Mouse (Mus musculus): ENCODE data around the gene Il1f6.
A peak's percentile ranks its signal among the peaks of the same experiment; 100 is the strongest.
"Not testable (repeated sequence)": the region's sequence is repeated elsewhere in the genome, so short reads cannot be mapped to it uniquely, and the experiment has no call there.

Il1f6 gene

DNA sequence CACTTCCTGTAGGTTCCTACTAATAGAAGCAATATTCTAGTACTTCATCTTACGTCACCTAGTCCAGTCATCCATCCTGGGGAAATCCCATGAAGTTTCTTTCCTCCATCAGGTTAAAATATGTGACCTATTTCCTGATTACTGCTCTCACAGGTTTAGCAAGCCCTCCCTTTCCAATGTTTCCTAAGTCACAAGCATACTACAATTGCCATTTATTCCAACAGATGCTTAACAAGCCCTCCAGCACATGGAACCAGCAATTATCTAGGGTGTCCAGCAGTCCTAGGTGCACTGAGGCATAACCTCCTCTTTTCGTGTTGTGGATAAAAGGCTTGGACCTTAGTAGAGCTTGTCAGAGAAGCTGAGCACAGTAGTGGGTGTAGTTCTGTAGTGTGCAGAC lies at the start of gene Il1f6:
Gene Il1f6, plus strand, starts transcription at position 301 of the 400 bp plus-strand sequence.
- no peak for DNase-seq

DNA sequence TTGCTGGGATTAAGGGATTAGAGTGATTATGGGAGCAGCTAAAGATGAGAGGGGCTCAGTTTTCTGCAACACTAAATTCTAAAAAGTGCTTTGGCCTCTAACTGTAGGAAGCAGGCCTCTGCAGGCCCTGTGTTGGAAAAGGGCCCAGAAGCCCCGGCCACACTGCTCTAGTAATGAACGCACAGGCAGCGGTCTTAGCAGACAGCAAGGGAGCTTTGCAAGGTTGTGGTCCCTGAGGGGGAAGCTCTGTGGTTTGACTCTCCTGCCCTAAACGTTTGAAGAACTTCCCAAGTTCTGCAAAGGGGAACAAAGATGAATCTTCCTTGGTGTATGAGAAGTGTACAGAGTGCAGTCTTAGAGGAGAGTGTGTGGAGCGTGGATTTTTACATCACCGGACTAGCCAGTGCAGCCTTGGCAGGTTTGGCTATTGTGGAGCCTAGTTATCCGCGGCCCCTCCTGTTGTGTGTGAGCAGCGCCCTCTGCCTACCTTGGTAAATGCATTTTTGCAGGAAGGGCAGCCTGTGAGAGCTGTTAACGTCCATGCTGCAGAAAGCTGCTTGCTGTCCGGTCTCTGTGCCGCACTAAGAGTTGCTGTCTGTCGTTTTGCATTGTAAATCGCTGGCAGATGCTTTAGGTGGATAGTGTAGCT lies 33.4 kb upstream of the Il1f6 start:
- DNase-seq = peak; percentile 59

DNA sequence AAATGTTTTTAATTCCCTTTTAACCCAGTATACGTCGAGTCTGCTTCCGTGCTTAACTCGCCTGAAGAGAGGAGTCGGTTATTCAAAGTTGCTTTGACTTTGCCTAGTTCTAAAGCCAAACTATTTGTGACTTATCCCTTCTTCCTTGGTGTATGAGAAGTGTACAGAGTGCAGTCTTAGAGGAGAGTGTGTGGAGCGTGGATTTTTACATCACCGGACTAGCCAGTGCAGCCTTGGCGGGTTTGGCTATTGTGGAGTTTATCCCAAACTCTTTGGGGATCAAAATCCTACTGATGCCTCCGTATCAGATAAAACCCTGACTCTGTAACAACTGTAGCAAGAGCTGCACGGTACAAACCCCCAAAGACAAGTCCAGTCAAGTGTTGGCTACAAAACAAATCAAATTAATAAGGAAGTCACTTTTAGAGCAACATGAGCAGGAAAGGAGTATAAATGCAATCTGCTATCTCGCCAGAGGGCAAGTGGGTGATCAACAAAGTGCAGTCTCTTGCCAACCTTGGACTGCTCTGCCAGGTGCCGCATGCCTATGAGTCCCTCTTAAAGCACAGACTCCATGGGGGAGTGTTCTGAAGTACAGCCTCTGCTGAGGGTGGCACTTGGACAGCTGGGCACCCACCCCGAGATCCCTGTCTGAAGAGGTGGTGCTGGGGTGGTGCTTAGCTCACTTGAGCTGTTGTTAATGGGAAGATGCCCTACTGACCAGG lies 32.6 kb upstream of the Il1f6 start:
- not testable (repeated sequence) for DNase-seq

DNA sequence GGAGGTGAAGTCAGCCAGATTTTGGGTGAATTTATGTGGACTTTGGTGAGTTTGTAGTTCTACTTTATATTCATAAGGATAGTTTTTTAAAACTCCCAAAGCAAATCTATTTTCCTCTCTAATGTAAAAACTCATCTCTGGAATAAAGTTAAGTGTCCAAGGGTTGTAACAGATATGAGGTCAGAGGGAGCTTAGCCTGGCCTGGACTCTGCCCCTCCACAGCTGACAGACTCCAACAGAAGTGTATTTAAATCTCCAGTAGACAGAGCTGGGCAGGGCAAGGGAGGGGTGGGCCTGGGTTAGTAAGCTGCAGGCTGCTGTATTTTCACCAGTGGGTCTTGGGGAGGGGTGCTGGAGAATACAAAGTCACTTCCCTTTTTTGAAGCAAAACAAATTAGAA lies 31.1 kb upstream of the Il1f6 start:
- not testable (repeated sequence) for DNase-seq

DNA sequence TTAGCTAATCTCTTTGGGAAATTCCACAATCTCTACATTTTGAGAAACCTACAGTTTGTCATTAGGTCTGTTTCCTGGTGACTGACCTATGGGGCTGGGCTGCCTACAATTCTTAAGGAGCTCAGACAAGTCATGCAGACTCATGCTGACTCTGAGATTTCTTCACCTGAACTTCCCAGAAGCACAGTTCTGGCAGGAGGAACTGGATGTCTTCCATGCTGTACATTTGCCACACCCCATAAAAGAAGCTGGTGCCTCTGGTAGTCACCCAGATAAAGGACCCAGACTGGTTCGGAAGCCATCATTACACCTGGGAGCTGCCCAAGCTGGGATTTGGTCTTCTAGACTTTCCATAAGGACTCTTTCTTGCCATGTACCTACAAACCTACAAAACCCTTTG lies 29.0 kb upstream of the Il1f6 start, which contains the start of gene Il1f9:
Gene Il1f9, plus strand, starts transcription at position 301 of the 400 bp plus-strand sequence.
- DNase-seq = no peak

DNA sequence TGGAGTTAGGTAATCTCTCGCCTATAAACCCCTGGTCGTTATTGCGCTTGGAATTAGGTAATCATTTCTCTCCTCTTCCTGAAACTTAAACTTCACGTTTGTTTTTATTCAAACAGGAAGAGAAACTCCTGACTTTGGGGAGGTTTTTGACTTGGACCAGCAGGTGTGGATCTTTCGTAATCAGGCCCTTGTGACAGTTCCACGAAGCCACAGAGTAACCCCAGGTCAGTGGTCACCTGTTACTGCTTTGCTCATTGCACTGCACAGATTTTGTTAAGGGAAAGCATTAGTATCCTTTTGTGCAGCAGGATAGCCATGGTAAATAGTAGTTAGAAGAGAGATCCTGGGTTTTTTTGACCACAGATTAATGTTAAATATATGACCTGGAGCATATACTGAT lies 27.6 kb upstream of the Il1f6 start:
- no peak for DNase-seq

DNA sequence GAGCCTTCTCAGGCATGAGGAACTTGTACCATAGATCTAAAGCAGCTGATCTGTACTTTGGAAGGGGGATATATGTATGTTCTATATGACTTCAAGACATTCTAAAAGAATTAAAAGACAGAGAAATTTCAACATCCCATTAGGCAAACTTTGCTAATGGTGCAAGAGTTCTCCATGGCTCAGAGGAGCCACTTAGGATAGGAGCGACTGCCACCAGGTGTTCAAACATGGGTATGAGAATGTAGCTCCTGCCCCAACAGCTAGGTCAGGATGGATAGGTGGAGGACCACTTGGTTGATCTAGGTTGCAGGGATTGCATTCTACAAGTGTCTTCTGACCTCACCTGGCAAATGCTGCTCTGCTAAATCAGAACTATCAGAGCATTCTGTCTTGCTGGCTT lies 27.0 kb upstream of the Il1f6 start:
- DNase-seq = no peak

DNA sequence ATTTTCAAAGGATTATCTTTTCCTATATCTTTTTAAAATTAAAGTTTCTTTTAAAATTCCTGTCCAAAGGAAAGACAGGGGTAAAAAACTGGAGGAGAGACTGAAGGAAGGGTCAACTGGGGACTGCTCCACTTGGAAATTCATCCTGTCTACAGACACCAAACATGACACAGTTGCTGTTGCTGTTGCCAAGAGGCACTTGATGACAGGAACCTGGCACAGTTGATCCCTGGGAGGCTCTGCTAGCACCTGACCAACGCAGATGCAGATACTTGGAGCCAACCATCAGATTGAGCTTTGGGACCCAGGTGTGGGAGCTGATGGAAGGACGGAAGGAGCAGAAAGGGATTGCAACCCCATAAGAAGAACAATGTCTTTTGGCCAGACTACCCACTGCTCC lies 12.0 kb downstream of the Il1f6 start:
- DNase-seq = no peak

DNA sequence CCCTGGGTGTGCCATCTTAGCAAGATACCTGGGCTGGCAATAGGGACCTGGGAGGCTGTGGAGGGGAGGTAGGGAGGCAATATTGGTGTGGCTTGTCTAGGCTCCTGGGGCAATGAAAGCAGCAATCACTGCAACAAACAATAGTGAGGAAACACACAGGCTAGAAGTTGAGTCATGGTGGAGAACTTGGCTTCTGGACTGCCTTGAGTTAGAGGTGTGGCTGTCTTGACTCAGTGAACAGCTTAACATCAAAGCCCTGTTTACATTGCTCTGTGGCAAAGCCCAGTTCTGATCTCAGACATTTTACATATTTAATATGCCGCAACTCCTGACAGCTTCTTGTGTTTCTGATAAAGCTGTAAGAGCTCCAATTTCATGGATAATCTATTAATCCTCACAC lies 52.3 kb downstream of the Il1f6 start:
- no peak for DNase-seq

DNA sequence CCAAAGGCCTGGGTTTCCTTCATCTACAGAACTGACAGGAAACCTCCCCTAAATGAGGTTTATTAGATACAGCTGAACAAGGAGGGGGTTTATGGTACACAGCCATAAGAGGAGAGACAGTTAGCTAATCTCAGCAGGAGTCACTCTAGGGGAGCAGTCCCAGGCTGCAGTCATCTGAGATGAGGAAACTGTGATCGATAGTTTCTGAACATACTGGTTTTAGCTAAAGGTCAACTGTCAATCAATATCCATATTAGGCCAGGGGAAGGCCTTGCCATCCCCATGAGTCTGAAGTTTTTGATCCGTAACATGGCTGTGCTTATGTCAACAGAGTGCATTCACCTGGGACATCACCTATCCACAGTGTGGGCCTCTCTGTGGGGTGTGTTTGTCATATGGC lies 58.4 kb downstream of the Il1f6 start:
- no peak for DNase-seq

DNA sequence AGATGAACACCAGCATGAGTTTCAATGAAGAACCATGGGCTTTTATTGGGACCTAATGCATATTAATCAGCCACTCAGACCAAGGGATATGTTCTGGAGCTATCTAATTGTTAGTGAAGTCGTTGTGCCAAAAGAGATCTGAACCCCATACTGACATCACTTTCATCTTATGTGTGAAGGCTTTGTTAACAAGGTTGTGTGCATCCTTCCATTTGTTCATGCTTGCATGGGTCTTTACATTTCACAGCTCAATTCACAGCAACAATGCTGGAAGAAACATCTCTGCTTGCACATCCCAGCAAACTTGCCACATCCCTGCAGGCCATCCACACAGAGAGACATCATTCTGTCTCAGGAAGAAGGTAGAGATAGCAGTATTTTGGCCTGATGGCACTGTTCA lies 59.9 kb downstream of the Il1f6 start:
- DNase-seq = peak; percentile 93
